Mouse (Mus musculus): ENCODE results near the gene Atp1a1. TPM values are rescaled to one million over a fixed set of nuclear protein-coding genes. Genes with fewer than 3 reads are reported as not detected.

Atp1a1 gene
- total RNA-seq, 2 experiments from 2014 or later = 773 to 866 TPM

Other genes starting within 250 kb of the Atp1a1 start
- 10 to 100 TPM; 14.9 to 16.8 TPM for gene Igsf3, start 227.6 kb downstream of the Atp1a1 start, total RNA-seq (2021)
- gene Mab21l3, start 244.3 kb upstream of the Atp1a1 start, total RNA-seq (2021) = not detected

All from heart, postnatal 14 days (tissue).